In the genomic region with DNA sequence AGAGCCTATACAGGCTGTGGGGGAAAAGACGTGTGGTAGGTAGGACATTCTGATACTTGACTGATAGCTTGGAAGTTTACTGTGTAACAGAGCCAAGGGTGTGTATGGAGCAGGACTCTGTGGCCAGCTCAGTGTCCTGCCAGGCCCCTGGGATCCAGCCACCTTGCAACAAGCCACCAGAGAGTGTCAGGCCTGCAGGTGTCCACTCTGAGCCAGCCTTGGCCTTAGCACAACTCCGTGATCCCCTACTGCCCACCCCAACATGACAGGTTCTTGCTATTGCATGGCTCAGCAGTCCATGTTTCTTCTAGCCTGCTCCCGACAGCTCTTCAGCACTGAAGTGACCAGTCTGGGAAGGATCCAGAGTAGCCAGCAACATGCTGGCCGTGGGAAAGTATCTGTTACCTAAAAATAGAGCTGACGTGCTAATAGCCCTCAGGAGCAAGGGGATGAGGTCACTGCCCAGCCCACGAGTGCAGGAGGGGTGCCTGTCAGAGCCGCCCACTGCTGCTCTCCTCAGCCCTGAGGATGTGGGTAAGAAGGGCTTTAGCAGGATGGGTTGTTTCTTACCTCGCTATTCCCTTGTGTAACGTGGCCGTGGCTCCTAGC, we compare ENCODE assay signal across 17 mouse cellular contexts. TPM values are rescaled to one million over a fixed set of nuclear protein-coding genes. Genes with fewer than 3 reads are reported as not detected.
DNase-seq lines count a peak whose midpoint lies in the region; ATAC-seq and TF ChIP-seq lines count a peak whose summit lies in the region.
"Had no signal": no experiment of that assay in that cellular context is flagged by ENCODE, and none has a peak within 500 bp of the region (broad histone marks: within the 10 kb centered on the region; RNA-seq: fewer than 3 reads in every experiment).

No protein-coding gene starts in this region.

- no peak overlapping the region for H3K4me2 ChIP-seq in heart, embryonic 16.5 days (ENCODE audit: low read depth, low read length)
- H3K4me2 ChIP-seq: forebrain, embryonic 15.5 days; liver, embryonic 11.5 days had no signal

- H3K36me3 ChIP-seq in heart, embryonic 16.5 days (ENCODE audit: control insufficient read depth, insufficient read depth) = no peaks in the 10 kb centered on the region
- H3K36me3 ChIP-seq: forebrain, embryonic 15.5 days; G1E had no signal

- no peaks in the 10 kb centered on the region for H3K4me1 ChIP-seq in lung, adult 2 months (ENCODE audit: control insufficient read depth, insufficient read depth, low read length)
- H3K4me1 ChIP-seq in heart, embryonic 16.5 days (ENCODE audit: control insufficient read depth, insufficient read depth, low read length) = peaks cover 15% of the 10 kb centered on the region
- H3K4me1 ChIP-seq: forebrain, embryonic 15.5 days had no signal

- peak; percentile 87 for ATAC-seq in heart, embryonic 16.5 days (replicated peaks; ENCODE audit: extremely low read depth, insufficient read depth, low FRiP score)
- ATAC-seq: forebrain, embryonic 15.5 days had no signal

- no peak overlapping the region for H3K4me3 ChIP-seq in lung, adult 2 months (replicated peaks; ENCODE audit: extremely low read depth, low read depth, low read length)
- H3K4me3 ChIP-seq in heart, embryonic 16.5 days (ENCODE audit: low read length) = no peak overlapping the region
- H3K4me3 ChIP-seq: forebrain, embryonic 15.5 days had no signal

- peak; percentile 28 to 47 for DNase-seq in lung, adult 18-20 months
- no peak for DNase-seq in lung, adult 2 months
- DNase-seq in gastrocnemius, postnatal 14 days = peak; percentile 50
- DNase-seq in skeletal muscle tissue, adult 2 months (ENCODE audit: low read depth, low spot score) = peak; percentile 80
- no peak for DNase-seq in right cerebral cortex, postnatal 4 days
- no peak for DNase-seq in kidney, postnatal 36 days
- DNase-seq: embryo, embryonic 11 days; layer of hippocampus, postnatal 36 days had no signal

- 42% methylated on average over 10 of the region's 10 CpGs for WGBS in lung, adult 2 months
- 26% methylated on average over 10 of the region's 10 CpGs for WGBS in heart, embryonic 16.5 days

- intact Hi-C loops in gastrocnemius, postnatal 14 days (cut with DNase I; ENCODE audit: low total_unique reads) = no loop called here

- peak overlapping the region; percentile 47 for H3K27ac ChIP-seq in heart, embryonic 16.5 days (ENCODE audit: low read length)
- H3K27ac ChIP-seq: forebrain, embryonic 15.5 days had no signal

- no peaks in the 10 kb centered on the region for H3K9me3 ChIP-seq in heart, embryonic 16.5 days (replicated peaks; ENCODE audit: control insufficient read depth, low read length)
- H3K9me3 ChIP-seq: forebrain, embryonic 15.5 days had no signal

- 0 out of 2 replicates have a peak overlapping the region, but pooled peaks have one; percentile 5 for H3K9ac ChIP-seq in heart, embryonic 16.5 days (ENCODE audit: low read length)
- H3K9ac ChIP-seq: forebrain, embryonic 15.5 days had no signal

- no peak for TF ChIP-seq CTCF in lung, adult 2 months (IDR thresholded peaks at IDR 0.05; ENCODE audit: insufficient read depth, low read length)

- no peak for TF ChIP-seq POLR2A in lung, adult 2 months (IDR thresholded peaks at IDR 0.05; ENCODE audit: borderline replicate concordance, extremely low read depth, low read depth, low read length)

- H3K27me3 ChIP-seq in heart, embryonic 16.5 days (ENCODE audit: control insufficient read depth, insufficient read depth, low read length) = no peaks in the 10 kb centered on the region
- H3K27me3 ChIP-seq: forebrain, embryonic 15.5 days had no signal

RNA-seq across cellular contexts. Expression of a gene that starts 34.0 kb away (rescaled TPM):
- 3.9 and 4.7 TPM in 2 replicates for polyA plus RNA-seq in lung, adult 2 months (2012; rRNA removed)
- total RNA-seq in gastrocnemius, postnatal 14 days (2021) = not detected
- polyA plus RNA-seq in heart, embryonic 16.5 days (2015; fragmentation: Nextera tagmentation; extraction: Ambion mirVana) = not detected in 2 replicates
- total RNA-seq: G1E; layer of hippocampus, postnatal 36 days had no signal
- polyA plus RNA-seq: forebrain, embryonic 15.5 days; G1E; hindbrain, embryonic 11.5 days; kidney, embryonic 14.5 days; liver, embryonic 11.5 days; neural tube, embryonic 14.5 days; small intestine, adult 2 months had no signal

RNA-seq across cellular contexts. Expression of a gene that starts 45.6 kb away (rescaled TPM):
- 0.22 and 0.50 TPM in 2 replicates for polyA plus RNA-seq in lung, adult 2 months (2012; rRNA removed)
- total RNA-seq in gastrocnemius, postnatal 14 days (2021) = not detected
- polyA plus RNA-seq in heart, embryonic 16.5 days (2015; fragmentation: Nextera tagmentation; extraction: Ambion mirVana) = not detected in 2 replicates
- total RNA-seq: G1E; layer of hippocampus, postnatal 36 days had no signal
- polyA plus RNA-seq: forebrain, embryonic 15.5 days; G1E; hindbrain, embryonic 11.5 days; kidney, embryonic 14.5 days; liver, embryonic 11.5 days; neural tube, embryonic 14.5 days; small intestine, adult 2 months; thymus, postnatal 0 days had no signal

RNA-seq across cellular contexts. Expression of a gene that starts 51.9 kb away (rescaled TPM):
- 0.45 and 0.49 TPM in 2 replicates for polyA plus RNA-seq in lung, adult 2 months (2012; rRNA removed)
- total RNA-seq in gastrocnemius, postnatal 14 days (2021) = not detected
- polyA plus RNA-seq in heart, embryonic 16.5 days (2015; fragmentation: Nextera tagmentation; extraction: Ambion mirVana) = not detected in 2 replicates
- total RNA-seq: G1E; layer of hippocampus, postnatal 36 days had no signal
- polyA plus RNA-seq: forebrain, embryonic 15.5 days; G1E; hindbrain, embryonic 11.5 days; kidney, embryonic 14.5 days; liver, embryonic 11.5 days; neural tube, embryonic 14.5 days; small intestine, adult 2 months had no signal

Comparison
In these comparisons a context has a peak if more than half of its experiments do, and no peak if none do; other contexts are left out.
1. DNase-seq: peak in lung, adult 18-20 months (2 of 2), gastrocnemius, postnatal 14 days (single experiment) and skeletal muscle tissue, adult 2 months (single experiment); none in lung, adult 2 months (single experiment), right cerebral cortex, postnatal 4 days (single experiment) and kidney, postnatal 36 days (0 of 2).